Mouse (Mus musculus) liver, embryonic 14.5 days (tissue): ENCODE measurements around the gene Vmn2r84.

ENCODE experiments used
- CTCF ChIP-seq: IDR thresholded peaks from 2 replicates; pipeline ENCODE4 v1.5.1; 2016; ENCODE audit warnings: antibody characterized with exemption, low read depth, control low read depth
- EP300 ChIP-seq: IDR thresholded peaks from 2 replicates; pipeline ENCODE4 v1.6.1; 2016; ENCODE audit warnings: antibody characterized with exemption, low read depth

GRCm38 (mm10) chr10:130330711-130331110 lies 63.4 kb downstream of the Vmn2r84 start:
- TF ChIP-seq CTCF (no peak), EP300 (no peak)
